Mouse (Mus musculus) forebrain, embryonic 11.5 days (tissue): Measurements from ENCODE around the gene Sla2. TPM values are rescaled to one million over a fixed set of nuclear protein-coding genes. Genes with fewer than 3 reads are reported as not detected.
A peak's percentile ranks its signal among the peaks of the same experiment; 100 is the strongest.

ENCODE experiments used
- ATAC-seq: fragments of 200-750 bp; cut with Nextera tagmentation; replicated peaks from 2 replicates; pipeline ENCODE4 v1.8.0; 2017; ENCODE audit warnings: moderate TSS enrichment; ENCODE audit not compliant: low FRiP score
- DNase-seq: peaks from one replicate; pipeline ENCODE4 v3.0.0-alpha.2; 2017; ENCODE audit warnings: low spot score
- H3K27ac ChIP-seq: fragments of 300-500 bp; sonication (generic); 2 replicates; pipeline ENCODE4 v1.5.1; 2014; ENCODE audit warnings: low read depth, low read length
- H3K27me3 ChIP-seq: fragments of 300-500 bp; sonication (generic); 2 replicates; pipeline ENCODE4 v1.6.1; 2014; ENCODE audit warnings: mild to moderate bottlenecking, low read length, mixed read lengths; ENCODE audit not compliant: control insufficient read depth, insufficient read depth
- H3K36me3 ChIP-seq: fragments of 300-500 bp; sonication (generic); 2 replicates; pipeline ENCODE4 v1.6.1; 2014; ENCODE audit warnings: mild to moderate bottlenecking, low read length, moderate library complexity, mixed read lengths; ENCODE audit not compliant: control insufficient read depth, insufficient read depth
- H3K4me1 ChIP-seq: fragments of 300-500 bp; sonication (generic); replicated peaks from 2 replicates; pipeline ENCODE4 v1.6.1; 2014; ENCODE audit warnings: low read length, mixed read lengths; ENCODE audit not compliant: control insufficient read depth, insufficient read depth
- H3K4me2 ChIP-seq: fragments of 300-500 bp; sonication (generic); 2 replicates; pipeline ENCODE4 v1.6.1; 2014; ENCODE audit warnings: low read depth, mild to moderate bottlenecking, low read length, moderate library complexity, mixed read lengths; ENCODE audit not compliant: severe bottlenecking
- H3K4me3 ChIP-seq: fragments of 300-500 bp; sonication (generic); 2 replicates; pipeline ENCODE4 v1.5.1; 2014; ENCODE audit warnings: low read depth, low read length
- H3K9ac ChIP-seq: fragments of 300-500 bp; sonication (generic); 2 replicates; pipeline ENCODE4 v1.6.1; 2014; ENCODE audit warnings: low read length
- H3K9me3 ChIP-seq: fragments of 300-500 bp; sonication (generic); 2 replicates; pipeline ENCODE4 v1.6.1; 2016; ENCODE audit warnings: low read length, mixed read lengths; ENCODE audit not compliant: control insufficient read depth
- WGBS: fragments of 180-500 bp; shearing (Covaris S2); extraction: QIAGEN DNeasy Blood & Tissue Kit; methylation state at CpG from one replicate; pipeline ENCODE4 v1.1.7; 2014; 5-methylcytosine and 5-hydroxymethylcytosine counted together
- polyA plus RNA-seq: library from polyadenylated mRNA; unstranded; fragments of >200 nt; fragmentation: Nextera tagmentation; extraction: Ambion mirVana; gene quantifications from 2 replicates; pipeline ENCODE4 v1.2.1, GENCODE M21; 2014

Sla2 gene
- polyA plus RNA-seq, 1 experiment from 2014 or later, result 0.73 TPM

DNA sequence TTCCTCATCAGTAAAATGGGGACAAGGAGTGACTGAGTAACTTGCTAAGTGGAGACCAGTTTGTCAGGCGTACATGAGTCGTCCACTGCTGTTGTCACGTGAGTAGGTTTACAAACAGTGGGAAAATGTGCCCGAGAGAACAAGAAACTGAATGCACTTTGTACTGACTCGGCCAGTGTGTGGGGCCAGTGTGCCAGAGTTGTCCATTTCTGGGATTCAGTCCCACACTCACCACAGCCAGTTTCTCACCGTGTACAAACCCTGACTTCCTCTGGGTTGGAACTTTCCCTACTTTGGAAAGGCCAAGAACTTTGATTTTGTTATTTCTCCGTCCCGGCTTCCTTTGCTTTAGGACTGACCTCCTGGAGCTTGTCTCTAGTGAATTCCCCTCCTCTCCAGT, 18.0 kb downstream of the Sla2 start:
- H3K4me2 ChIP-seq, result no peak overlapping the region
- 88% methylated on average over 8 of the region's 8 CpGs for WGBS
- DNase-seq (no peak), ATAC-seq (no peak)
- H3K4me3 ChIP-seq, result no peak overlapping the region
- H3K9me3 ChIP-seq, result no peaks in the 10 kb centered on the region
- H3K36me3 ChIP-seq, result no peaks in the 10 kb centered on the region; the same call in 1 of the 2 replicates
- H3K27me3 ChIP-seq, result no peaks in the 10 kb centered on the region
- no peak overlapping the region for H3K9ac ChIP-seq
- H3K4me1 ChIP-seq, result peaks cover 1% of the 10 kb centered on the region; the same call in 1 of the 2 replicates
- H3K27ac ChIP-seq, result no peak overlapping the region

DNA sequence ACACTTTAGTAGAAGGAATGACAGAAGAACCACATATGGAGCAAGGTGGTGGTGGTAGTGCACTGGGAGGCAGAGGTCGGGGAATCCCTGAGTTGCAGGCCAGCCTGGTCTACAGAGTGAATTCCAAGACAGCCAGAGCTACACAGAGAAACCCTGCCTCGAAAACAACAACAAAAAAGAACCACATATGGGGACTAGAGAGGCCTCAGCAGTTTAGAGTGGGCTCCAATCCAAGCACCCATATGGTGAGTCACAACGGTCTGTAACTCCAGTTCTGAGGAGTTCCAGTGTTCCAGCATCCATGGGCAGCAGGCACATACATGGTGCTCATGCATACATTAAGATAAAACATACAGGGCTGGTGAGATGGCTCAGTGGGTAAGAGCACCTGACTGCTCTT, 22.5 kb downstream of the Sla2 start:
- no peaks in the 10 kb centered on the region; the same call in 1 of the 2 replicates for H3K36me3 ChIP-seq
- no peak overlapping the region for H3K4me2 ChIP-seq
- no peaks in the 10 kb centered on the region for H3K9me3 ChIP-seq
- H3K4me3 ChIP-seq, result peak overlapping the region; percentile 81; the same call in 1 of the 2 replicates
- 90% methylated on average over 3 of the region's 3 CpGs for WGBS
- H3K9ac ChIP-seq, result no peak overlapping the region
- ATAC-seq, result no peak
- H3K4me1 ChIP-seq, result peaks cover 2% of the 10 kb centered on the region; the same call in 1 of the 2 replicates
- DNase-seq, result no peak
- H3K27me3 ChIP-seq, result no peaks in the 10 kb centered on the region
- no peak overlapping the region for H3K27ac ChIP-seq

DNA sequence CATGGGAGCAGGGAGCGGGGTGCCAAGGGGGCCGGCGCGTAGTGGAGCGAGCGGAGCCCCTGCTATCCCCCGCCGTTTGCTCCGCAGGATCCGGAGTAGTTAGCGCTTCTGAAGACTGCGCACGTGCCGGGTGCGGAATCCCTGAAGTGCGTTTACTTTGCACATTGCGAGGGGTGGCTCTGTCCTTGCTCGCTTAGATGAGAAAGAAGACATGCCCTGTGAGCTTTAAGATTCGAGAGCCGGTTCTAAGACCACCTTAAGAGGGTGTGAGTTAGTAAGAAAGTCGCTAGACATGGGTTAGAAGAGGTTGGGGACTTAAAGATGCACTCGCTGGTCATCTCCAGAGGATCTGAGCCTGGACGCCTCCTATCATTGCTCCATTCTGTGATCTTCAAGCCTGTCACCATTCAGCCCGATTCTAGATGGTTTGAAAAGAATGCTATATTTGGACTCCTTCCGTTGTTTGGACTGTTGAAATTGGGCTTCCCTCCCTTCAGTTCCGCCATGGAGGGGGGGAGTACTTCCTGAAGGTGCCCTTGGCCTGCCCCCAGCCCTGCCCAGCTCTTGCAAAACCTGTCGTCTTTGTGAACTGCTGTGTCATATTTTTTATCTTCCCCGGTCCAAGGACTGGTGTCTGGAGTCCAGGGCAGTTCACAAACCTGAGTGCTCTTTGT, 23.4 kb downstream of the Sla2 start:
- 4% methylated on average over 28 of the region's 28 CpGs for WGBS
- no peaks in the 10 kb centered on the region; the same call in 1 of the 2 replicates for H3K36me3 ChIP-seq
- DNase-seq, result no peak

DNA sequence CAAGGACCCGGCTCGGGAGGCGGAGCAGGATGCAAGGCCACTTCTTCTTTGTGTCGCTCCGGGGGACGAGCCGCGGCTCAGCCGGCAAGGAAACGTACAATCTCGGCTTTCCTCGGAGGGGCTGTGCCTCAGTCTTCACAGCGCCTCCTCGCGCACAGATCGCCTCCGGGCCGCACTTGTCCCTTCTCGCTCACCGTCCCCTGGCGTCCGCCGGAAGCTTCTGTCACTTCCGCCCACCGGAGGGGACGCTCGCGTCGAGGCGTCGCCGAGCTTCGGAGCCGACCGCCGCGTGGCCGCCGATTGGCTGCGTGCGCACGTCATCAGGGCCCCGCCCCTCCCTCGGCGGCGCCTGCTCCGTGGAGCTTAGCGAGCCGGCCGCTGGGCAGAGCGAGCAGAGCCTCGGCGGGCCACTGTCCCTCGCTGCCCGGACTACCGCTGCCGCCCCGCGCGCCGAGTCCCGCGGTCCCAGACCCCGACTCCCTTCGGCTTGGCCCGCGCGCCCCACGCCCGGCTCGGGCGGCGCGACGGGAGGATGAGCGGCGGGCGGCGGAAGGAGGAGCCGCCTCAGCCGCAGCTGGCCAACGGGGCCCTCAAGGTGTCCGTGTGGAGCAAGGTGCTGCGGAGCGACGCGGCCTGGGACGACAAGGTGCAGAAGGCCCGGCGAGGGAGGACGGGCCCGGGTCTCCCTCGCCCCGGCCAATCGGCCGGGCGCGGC, 24.1 kb downstream of the Sla2 start, which contains the start of gene Rab5if:
Rab5if (plus strand) TSS at position 357 of the 715 bp plus-strand sequence.
- Histone ChIP-seq H3K27ac (peak within 1 kb of the TSS; percentile 88), H3K36me3 (no peaks in the 10 kb centered on the region; the same call in 1 of the 2 replicates), H3K27me3 (no peaks in the 10 kb centered on the region), H3K9ac (peak within 1 kb of the TSS; percentile 89), H3K9me3 (no peaks in the 10 kb centered on the region), H3K4me2 (peak within 1 kb of the TSS; percentile 69), H3K4me3 (peak within 1 kb of the TSS; percentile 81), H3K4me1 (peaks cover 2% of the 10 kb centered on the region; the same call in 1 of the 2 replicates)
- DNase-seq (peak; percentile 99), ATAC-seq (peak; percentile 97)
- under 1% methylated on average over 89 of the region's 98 CpGs for WGBS

More for the DNA sequence above, 23.4 kb downstream of the Sla2 start:
- H3K4me2 ChIP-seq, result peak overlapping the region; percentile 69
- peak overlapping the region; percentile 85 for H3K9ac ChIP-seq
- no peak for ATAC-seq
- peak overlapping the region; percentile 81 for H3K4me3 ChIP-seq
- H3K9me3 ChIP-seq, result no peaks in the 10 kb centered on the region
- no peaks in the 10 kb centered on the region for H3K27me3 ChIP-seq
- no peak overlapping the region for H3K27ac ChIP-seq
- H3K4me1 ChIP-seq, result peaks cover 2% of the 10 kb centered on the region; the same call in 1 of the 2 replicates

- peak overlapping the region; percentile 60 for H3K4me2 ChIP-seq
- H3K9me3 ChIP-seq, result no peaks in the 10 kb centered on the region
- H3K4me3 ChIP-seq, result peak overlapping the region; percentile 81
- DNase-seq (peak; percentile 67), ATAC-seq (peak; percentile 34; the same call in 1 of the 2 replicates)
- under 1% methylated on average over 19 of the region's 19 CpGs for WGBS
- peaks cover 2% of the 10 kb centered on the region; the same call in 1 of the 2 replicates for H3K4me1 ChIP-seq
- peak overlapping the region; percentile 89 for H3K9ac ChIP-seq
- H3K27ac ChIP-seq, result peak overlapping the region; percentile 88
- H3K36me3 ChIP-seq, result no peaks in the 10 kb centered on the region; the same call in 1 of the 2 replicates
- no peaks in the 10 kb centered on the region for H3K27me3 ChIP-seq
Observed at GRCm38 (mm10) chr2:156862041-156862717, 24.8 kb downstream of the Sla2 start.

DNA sequence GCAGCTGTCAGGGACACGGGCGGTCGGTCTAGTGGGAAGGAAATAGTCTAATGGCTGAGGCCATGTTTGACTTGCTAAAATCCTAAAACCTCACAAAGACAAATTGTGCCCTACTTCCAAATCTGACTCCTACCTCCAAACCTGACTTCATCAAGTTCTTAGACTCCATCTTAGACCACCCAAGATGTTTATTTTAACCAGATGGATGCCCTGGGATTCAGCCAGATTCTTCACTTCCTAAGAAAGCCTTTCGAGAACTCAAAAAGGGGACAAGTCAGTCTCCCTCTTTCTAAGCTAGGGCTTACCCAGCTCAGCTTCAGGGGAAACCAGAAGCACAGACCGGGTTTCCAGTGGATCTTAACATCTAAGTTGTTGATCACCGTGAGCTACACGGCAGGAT, 28.3 kb downstream of the Sla2 start:
- no peak for ATAC-seq
- DNase-seq, result no peak
- Histone ChIP-seq H3K9ac (no peak overlapping the region), H3K27ac (no peak overlapping the region), H3K27me3 (no peaks in the 10 kb centered on the region), H3K4me3 (no peak overlapping the region), H3K4me2 (no peak overlapping the region), H3K36me3 (0 out of 2 replicates have a peak, but pooled peaks cover 3% of the 10 kb centered on the region), H3K9me3 (no peaks in the 10 kb centered on the region), H3K4me1 (no peaks in the 10 kb centered on the region; the same call in 1 of the 2 replicates)
- WGBS, result 92% methylated on average over 7 of the region's 7 CpGs

GRCm38 (mm10) chr2:156857835-156858234, 29.2 kb downstream of the Sla2 start, which contains the start of gene 4930518I15Rik:
Gene 4930518I15Rik (minus strand): TSS chr2:156857946.
- H3K27ac ChIP-seq, result no peak within 1 kb of the TSS
- no peak within 1 kb of the TSS for H3K9ac ChIP-seq
- 0 out of 2 replicates have a peak, but pooled peaks cover 3% of the 10 kb centered on the region for H3K36me3 ChIP-seq
- 91% methylated on average over 2 of the region's 2 CpGs for WGBS
- no peak within 1 kb of the TSS for H3K4me3 ChIP-seq
- no peaks in the 10 kb centered on the region for H3K9me3 ChIP-seq
- H3K4me2 ChIP-seq, result no peak within 1 kb of the TSS
- ATAC-seq (no peak), DNase-seq (no peak)
- H3K4me1 ChIP-seq, result no peaks in the 10 kb centered on the region
- H3K27me3 ChIP-seq, result no peaks in the 10 kb centered on the region

GRCm38 (mm10) chr2:156857385-156857791, 29.6 kb downstream of the Sla2 start:
- ATAC-seq (no peak), DNase-seq (no peak)
- H3K27me3 ChIP-seq, result no peaks in the 10 kb centered on the region
- H3K4me1 ChIP-seq, result no peaks in the 10 kb centered on the region
- H3K27ac ChIP-seq, result no peak overlapping the region
- no peak overlapping the region for H3K4me3 ChIP-seq
- no peak overlapping the region for H3K9ac ChIP-seq
- H3K4me2 ChIP-seq, result no peak overlapping the region
- 0 out of 2 replicates have a peak, but pooled peaks cover 3% of the 10 kb centered on the region for H3K36me3 ChIP-seq
- WGBS, result 91% methylated on average over 3 of the region's 3 CpGs
- H3K9me3 ChIP-seq, result no peaks in the 10 kb centered on the region
